Mouse (Mus musculus): ENCODE data around the gene AL732309.1.

DNA sequence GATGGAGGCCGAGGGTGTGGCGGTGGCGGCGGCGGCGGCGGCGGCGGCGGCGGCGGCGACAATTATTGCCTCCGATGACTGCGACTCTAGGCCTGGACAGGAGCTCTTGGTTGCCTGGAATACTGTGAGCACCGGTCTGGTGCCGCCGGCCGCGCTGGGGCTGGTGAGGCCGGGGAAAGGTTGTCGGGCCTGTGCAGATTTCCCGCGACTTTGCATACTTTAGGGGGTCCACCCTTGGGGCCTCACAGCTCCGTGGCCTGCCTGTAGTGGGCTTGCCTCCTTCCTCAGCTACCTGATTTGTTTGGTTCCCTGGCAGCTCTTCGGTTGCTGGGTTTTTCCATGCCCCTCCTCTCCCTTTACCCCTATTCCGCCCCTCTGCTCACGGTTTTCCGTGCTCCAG is 25.9 kb upstream of the AL732309.1 start:
- TF ChIP-seq POLR2A (IDR thresholded peaks at IDR 0.05; ENCODE audit: control insufficient read depth, low read depth, low read length) (no peak), CTCF (IDR thresholded peaks at IDR 0.05; ENCODE audit: control insufficient read depth, insufficient read depth, insufficient replicate concordance, low read depth, low read length) (no peak)

Measured in testis, adult 2 months (tissue).